Mouse (Mus musculus) gastrocnemius, adult 2 months (tissue): Measurements from ENCODE around the gene Shisa6. TPM values are rescaled to one million over a fixed set of nuclear protein-coding genes. Genes with fewer than 3 reads are reported as not detected.
"Not testable (repeated sequence)": the region's sequence is repeated elsewhere in the genome, so short reads cannot be mapped to it uniquely, and the experiment has no call there.

Experiments used
- DNase-seq: peaks from one replicate; pipeline ENCODE4 v3.0.0; 2022
- H3K27ac ChIP-seq: fragments of 200-600 bp; 2 replicates; pipeline ENCODE4 v1.8.1; 2022; ENCODE audit warnings: mild to moderate bottlenecking
- H3K4me3 ChIP-seq: fragments of 200-600 bp; 2 replicates; pipeline ENCODE4 v1.8.1; 2022; ENCODE audit warnings: mild to moderate bottlenecking, moderate library complexity
- CTCF ChIP-seq: fragments of 200-600 bp; IDR thresholded peaks from 2 replicates; pipeline ENCODE4 v1.8.1; 2022; ENCODE audit warnings: antibody characterized with exemption, mild to moderate bottlenecking, moderate library complexity
- intact Hi-C: fragments of 180-260 bp; cut with DNase I; formaldehyde crosslinking; loops from one replicate; pipeline ENCODE4 v1.15.1; 2025
- total RNA-seq, 2 experiments: library from RNA; stranded (reverse); gene quantifications; 2 replicates each; pipeline ENCODE4 v1.2.3; 2021

Gene Shisa6
- total RNA-seq, 2 experiments from 2014 or later = 0.05 TPM; not detected in 1

- no peak overlapping the region for H3K4me3 ChIP-seq
- DNase-seq = no peak
- no peak for TF ChIP-seq CTCF
- no peak overlapping the region for H3K27ac ChIP-seq
- intact Hi-C loops = no loop called here
These were observed 107.5 kb downstream of the Shisa6 start for GRCm38 (mm10) chr11:66418216-66418615.

- H3K27ac ChIP-seq, DNase-seq, H3K4me3 ChIP-seq, intact Hi-C loops: not testable (repeated sequence)
These were observed 117.0 kb downstream of the Shisa6 start for GRCm38 (mm10) chr11:66408721-66409120.

GRCm38 (mm10) chr11:66400036-66400435 lies 125.7 kb downstream of the Shisa6 start:
- H3K4me3 ChIP-seq = no peak overlapping the region
- DNase-seq = no peak
- no peak for TF ChIP-seq CTCF
- intact Hi-C loops = no loop called here
- H3K27ac ChIP-seq = no peak overlapping the region

GRCm38 (mm10) chr11:66387561-66387960 lies 138.2 kb downstream of the Shisa6 start:
- TF ChIP-seq CTCF = no peak
- H3K4me3 ChIP-seq = no peak overlapping the region
- peak; percentile 20 for DNase-seq
- intact Hi-C loops = no loop called here
- no peak overlapping the region for H3K27ac ChIP-seq

GRCm38 (mm10) chr11:66371796-66372195 lies 154.0 kb downstream of the Shisa6 start:
- H3K4me3 ChIP-seq = no peak overlapping the region
- no peak for DNase-seq
- no peak overlapping the region for H3K27ac ChIP-seq
- no peak for TF ChIP-seq CTCF
- intact Hi-C loops = no loop called here

GRCm38 (mm10) chr11:66369764-66370163 lies 156.0 kb downstream of the Shisa6 start:
- intact Hi-C loops = no loop called here
- no peak for TF ChIP-seq CTCF
- peak; percentile 46 for DNase-seq
- Histone ChIP-seq H3K27ac (peak overlapping the region; percentile 70), H3K4me3 (no peak overlapping the region)

GRCm38 (mm10) chr11:66366809-66367685 lies 158.7 kb downstream of the Shisa6 start:
- no peak overlapping the region for H3K27ac ChIP-seq
- TF ChIP-seq CTCF = no peak
- H3K4me3 ChIP-seq = no peak overlapping the region; the same call in 1 of the 2 replicates
- DNase-seq = peak; percentile 37
- intact Hi-C loops = no loop called here

- no peak for DNase-seq
- Histone ChIP-seq H3K4me3 (no peak overlapping the region), H3K27ac (no peak overlapping the region)
- intact Hi-C loops = no loop called here
- no peak for TF ChIP-seq CTCF
These were observed 166.0 kb downstream of the Shisa6 start for GRCm38 (mm10) chr11:66359811-66360210.

GRCm38 (mm10) chr11:66344822-66345221 lies 180.9 kb downstream of the Shisa6 start:
- DNase-seq = no peak
- H3K4me3 ChIP-seq = no peak overlapping the region
- intact Hi-C loops = no loop called here
- TF ChIP-seq CTCF = no peak
- no peak overlapping the region for H3K27ac ChIP-seq

GRCm38 (mm10) chr11:66336313-66336712 lies 189.5 kb downstream of the Shisa6 start:
- no peak overlapping the region for H3K4me3 ChIP-seq
- no peak overlapping the region for H3K27ac ChIP-seq
- intact Hi-C loops = no loop called here
- no peak for DNase-seq
- no peak for TF ChIP-seq CTCF

- Histone ChIP-seq H3K27ac (no peak overlapping the region), H3K4me3 (no peak overlapping the region)
- TF ChIP-seq CTCF = no peak
- no peak for DNase-seq
- intact Hi-C loops = no loop called here
These were observed 213.0 kb downstream of the Shisa6 start for GRCm38 (mm10) chr11:66312764-66313163.

- no peak overlapping the region for H3K4me3 ChIP-seq
- H3K27ac ChIP-seq = no peak overlapping the region
- no peak for DNase-seq
- no peak for TF ChIP-seq CTCF
- intact Hi-C loops = no loop called here
These were observed 221.4 kb downstream of the Shisa6 start for GRCm38 (mm10) chr11:66304396-66304795.

- intact Hi-C loops = no loop called here
- Histone ChIP-seq H3K4me3 (no peak overlapping the region), H3K27ac (no peak overlapping the region)
- DNase-seq = no peak
- no peak for TF ChIP-seq CTCF
These were observed 251.1 kb downstream of the Shisa6 start for GRCm38 (mm10) chr11:66274707-66275081.
